Mouse (Mus musculus) heart, adult 18-20 months (tissue): Measurements from ENCODE around the gene Dmkn. TPM values are rescaled to one million over a fixed set of nuclear protein-coding genes. Genes with fewer than 3 reads are reported as not detected.
A peak's percentile ranks its signal among the peaks of the same experiment; 100 is the strongest.
"Not testable (repeated sequence)": the region's sequence is repeated elsewhere in the genome, so short reads cannot be mapped to it uniquely, and the experiment has no call there.

Experiments
- DNase-seq, 2 experiments: peaks; one replicate each; pipeline ENCODE4 v3.0.0; 2021 to 2022; ENCODE audit warnings: mixed read lengths in 1 of 2
- total RNA-seq, 2 experiments: library from RNA; stranded (reverse); gene quantifications; 2 replicates each; pipeline ENCODE4 v1.2.3; 2021

Dmkn gene
- total RNA-seq, 2 experiments from 2014 or later, result 1.0 to 3.5 TPM

DNA sequence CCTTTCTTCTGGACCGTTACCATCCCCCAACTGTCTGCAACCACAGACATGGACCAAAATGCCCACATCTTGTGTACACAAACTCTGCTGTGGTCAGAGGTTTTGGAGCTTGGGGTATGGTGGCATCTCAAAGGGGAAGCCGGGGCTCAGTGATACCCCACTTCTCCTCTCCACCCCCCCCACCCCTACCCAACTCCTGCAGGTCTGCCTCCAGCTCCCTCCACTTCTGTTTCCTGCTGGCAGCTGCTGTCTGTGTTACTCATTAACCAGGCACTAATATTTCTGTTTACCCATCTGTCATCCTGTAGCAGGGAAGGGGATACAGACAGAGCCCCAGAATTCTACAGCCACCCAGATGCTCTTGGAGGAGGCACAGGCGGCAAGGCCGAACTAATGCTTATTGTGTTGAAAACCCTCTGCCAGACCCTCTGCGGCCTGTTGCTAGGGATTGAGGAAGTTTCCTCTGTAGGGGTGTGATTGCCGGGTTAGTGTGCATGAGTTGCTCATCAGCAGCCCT lies 48.8 kb downstream of the Dmkn start:
- no peak for DNase-seq

GRCm38 (mm10) chr7:30820131-30820530 lies 56.6 kb downstream of the Dmkn start:
- no peak for DNase-seq

DNA sequence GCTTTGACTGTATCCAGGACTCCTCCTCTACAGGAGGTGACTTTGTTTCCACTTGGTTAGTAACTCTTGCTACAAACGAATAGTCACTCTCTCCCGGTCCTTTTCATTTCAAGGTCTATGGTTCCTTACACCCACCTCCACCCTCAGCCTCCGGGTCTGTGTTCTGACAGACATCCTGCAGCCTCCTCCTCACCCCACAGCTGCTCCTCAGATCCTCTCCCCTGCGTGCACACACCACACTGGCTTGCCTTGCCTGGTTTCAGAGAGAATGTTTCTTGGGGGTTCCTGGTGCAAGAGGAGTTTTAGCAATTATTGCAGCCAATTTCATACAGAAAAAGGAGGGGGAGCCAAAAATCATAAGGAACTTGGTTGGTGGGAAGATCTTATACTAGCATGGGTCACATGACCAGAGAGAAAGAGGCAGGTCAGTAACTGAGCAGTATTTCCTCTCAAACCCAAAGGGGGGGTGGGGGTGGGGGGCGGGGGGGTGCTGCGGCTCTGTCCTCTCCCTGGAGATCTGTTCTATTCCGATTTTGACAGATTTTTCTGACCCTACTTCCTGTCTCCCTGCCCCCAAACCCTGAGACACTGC lies 57.4 kb downstream of the Dmkn start:
- DNase-seq, result no peak

DNA sequence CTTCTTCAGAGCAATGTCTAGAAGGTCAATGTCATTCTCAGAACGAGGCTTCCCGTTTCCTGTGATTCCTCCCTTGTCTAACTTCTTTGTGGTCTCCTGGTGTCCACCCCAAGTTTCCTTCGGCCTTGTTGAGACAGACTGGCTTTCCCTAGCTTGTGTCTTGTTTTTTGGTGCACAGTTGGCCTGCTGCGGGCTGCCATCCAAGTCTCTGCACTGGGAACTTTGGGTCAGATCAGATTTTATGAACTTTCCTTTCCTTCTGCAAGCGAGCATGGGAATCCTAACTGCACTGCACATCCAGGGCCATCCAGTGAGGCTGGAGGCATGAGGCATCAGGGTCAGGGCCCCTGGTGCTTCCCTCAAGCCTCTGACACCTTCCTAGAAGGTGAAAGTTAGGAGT lies 58.0 kb downstream of the Dmkn start:
- DNase-seq, result peak in 1 of 2 experiments; percentile 16

GRCm38 (mm10) chr7:30823675-30824074 lies 60.1 kb downstream of the Dmkn start, which contains the start of gene Ffar2:
Ffar2 (minus strand) TSS chr7:30823775.
- no peak for DNase-seq

- no peak for DNase-seq
Observed at GRCm38 (mm10) chr7:30824306-30824705, 60.8 kb downstream of the Dmkn start.

DNA sequence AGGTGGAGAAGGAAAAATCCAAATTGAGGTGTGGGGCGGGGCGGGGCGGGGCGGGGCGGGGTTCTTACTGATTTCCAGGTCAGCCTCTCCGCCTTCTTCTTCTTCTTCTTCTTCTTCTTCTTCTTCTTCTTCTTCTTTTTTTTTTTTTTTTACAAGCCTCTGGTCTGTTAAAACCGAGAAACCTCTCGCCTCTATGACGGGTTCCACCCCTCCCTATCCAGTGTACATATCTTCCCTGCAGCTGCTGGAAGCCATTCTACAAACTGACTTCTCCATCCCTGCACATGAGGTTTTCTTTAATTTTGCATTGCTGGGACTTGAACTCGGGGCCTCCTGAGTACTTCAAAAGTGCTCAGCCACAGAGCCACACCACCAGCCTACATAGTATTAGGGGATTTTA lies 63.1 kb downstream of the Dmkn start:
- no peak for DNase-seq

GRCm38 (mm10) chr7:30828871-30829270 lies 65.3 kb downstream of the Dmkn start:
- DNase-seq, result not testable (repeated sequence)

DNA sequence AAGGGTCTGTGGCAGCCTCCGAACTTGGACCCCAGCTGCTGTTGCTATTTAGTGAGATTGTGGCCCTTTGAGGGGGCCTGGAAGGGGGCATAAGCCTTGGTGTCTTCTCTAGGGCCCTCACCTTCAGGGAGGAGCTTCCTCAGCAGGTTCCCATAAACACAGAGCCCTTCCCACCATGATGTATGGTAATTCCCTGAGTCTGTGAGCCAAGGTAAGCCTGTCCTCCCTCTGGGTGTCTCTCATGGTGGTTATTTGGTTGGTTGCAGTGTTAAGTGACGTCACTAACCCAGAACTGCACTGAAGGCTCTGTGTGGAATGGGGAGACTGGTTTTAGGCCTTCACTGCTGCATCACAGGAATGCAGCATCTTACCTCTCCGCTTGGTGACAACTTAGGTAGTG lies 65.9 kb downstream of the Dmkn start:
- DNase-seq, result no peak

Other genes with a start within 250 kb of the Dmkn start
- under 1 TPM; 0.36 to 0.50 TPM for gene Arhgap33, start 228.7 kb upstream of the Dmkn start, total RNA-seq
- 100 to 1,000 TPM; 845 to 870 TPM for gene Hspb6, start 211.6 kb upstream of the Dmkn start, total RNA-seq
- 1 to 10 TPM; 2.1 to 4.6 TPM for gene Proser3, start 211.5 kb upstream of the Dmkn start, total RNA-seq
- gene Lin37, start 203.9 kb upstream of the Dmkn start, total RNA-seq, result 10 to 100 TPM; 16.8 to 18.8 TPM
- gene U2af1l4, start 200.5 kb upstream of the Dmkn start, total RNA-seq, result 10 to 100 TPM; 61.2 to 65.9 TPM
- 1 to 10 TPM in 1 of 2 experiments, under 1 TPM in 1; 0.35 to 1.1 TPM for gene Gm49396, start 200.4 kb upstream of the Dmkn start, total RNA-seq
- 10 to 100 TPM; 80.1 to 84.4 TPM for gene Psenen, start 200.1 kb upstream of the Dmkn start, total RNA-seq
- gene Igflr1, start 198.3 kb upstream of the Dmkn start, total RNA-seq, result under 1 TPM; 0.50 to 0.77 TPM
- gene Kmt2b, start 175.0 kb upstream of the Dmkn start, total RNA-seq, result 10 to 100 TPM; 13.6 to 18.3 TPM
- under 1 TPM in 1 of 2 experiments, not detected in 1; 0.21 TPM for gene Zbtb32, start 164.8 kb upstream of the Dmkn start, total RNA-seq
- gene Upk1a, start 150.9 kb upstream of the Dmkn start, total RNA-seq, result under 1 TPM in 1 of 2 experiments, not detected in 1; 0.26 TPM
- gene Cox6b1, start 137.6 kb upstream of the Dmkn start, total RNA-seq, result 1,000 to 10,000 TPM; 4,470 to 4,611 TPM
- gene Etv2, start 127.9 kb upstream of the Dmkn start, total RNA-seq, result not detected
- 10 to 100 TPM; 46.0 to 49.1 TPM for gene Rbm42, start 113.4 kb upstream of the Dmkn start, total RNA-seq
- 1 to 10 TPM; 4.4 to 6.2 TPM for gene Haus5, start 98.8 kb upstream of the Dmkn start, total RNA-seq
- under 1 TPM; 0.40 to 0.67 TPM for gene Pmis2, start 92.2 kb upstream of the Dmkn start, total RNA-seq
- not detected for gene 2200002J24Rik, start 64.8 kb upstream of the Dmkn start, total RNA-seq
- gene Atp4a, start 51.5 kb upstream of the Dmkn start, total RNA-seq, result under 1 TPM in 1 of 2 experiments, not detected in 1; 0.51 TPM
- gene Tmem147, start 34.2 kb upstream of the Dmkn start, total RNA-seq, result 100 to 1,000 TPM; 238 to 252 TPM
- not detected for gene Gapdhs, start 20.1 kb upstream of the Dmkn start, total RNA-seq
- gene Sbsn, start 12.3 kb upstream of the Dmkn start, total RNA-seq, result 1 to 10 TPM; 2.1 to 3.7 TPM
- gene Krtdap, start 24.1 kb downstream of the Dmkn start, total RNA-seq, result not detected
- under 1 TPM; 0.23 to 0.35 TPM for gene Ffar2, start 60.0 kb downstream of the Dmkn start, total RNA-seq
- not detected for gene Ffar3, start 92.4 kb downstream of the Dmkn start, total RNA-seq
- under 1 TPM in 1 of 2 experiments, not detected in 1; 0.13 TPM for gene Ffar1, start 97.8 kb downstream of the Dmkn start, total RNA-seq
- gene Cd22, start 116.6 kb downstream of the Dmkn start, total RNA-seq, result 1 to 10 TPM in 1 of 2 experiments, under 1 TPM in 1; 0.35 to 6.6 TPM
- under 1 TPM in 1 of 2 experiments, not detected in 1; 0.15 TPM for gene Mag, start 151.1 kb downstream of the Dmkn start, total RNA-seq
- gene Hamp2, start 160.9 kb downstream of the Dmkn start, total RNA-seq, result 1 to 10 TPM; 5.6 to 7.0 TPM
- 10 to 100 TPM; 12.3 to 17.5 TPM for gene Hamp, start 180.3 kb downstream of the Dmkn start, total RNA-seq
- gene Usf2, start 193.0 kb downstream of the Dmkn start, total RNA-seq, result 100 to 1,000 TPM in 1 of 2 experiments, 10 to 100 TPM in 1; 99.4 to 112 TPM
- gene Lsr, start 209.7 kb downstream of the Dmkn start, total RNA-seq, result 1 to 10 TPM; 4.2 to 5.2 TPM
- gene Fam187b, start 210.0 kb downstream of the Dmkn start, total RNA-seq, result not detected